Mouse (Mus musculus): ENCODE data around the gene Tfpi.

GRCm38 (mm10) chr2:84441940-84442339, 34.6 kb downstream of the Tfpi start:
- TF ChIP-seq CTCF (IDR thresholded peaks at IDR 0.05; ENCODE audit: control insufficient read depth, insufficient read depth, low read length) (no peak), POLR2A (IDR thresholded peaks at IDR 0.05; ENCODE audit: borderline replicate concordance, control insufficient read depth, low read depth, low read length) (no peak)

Data from bone marrow, adult 2 months (tissue).